Mouse (Mus musculus): ENCODE results near the gene Pknox1.

The Pknox1 gene

GRCm38 (mm10) chr17:31652152-31652551 lies 87.6 kb downstream of the Pknox1 start:
- no peak for DNase-seq (ENCODE audit: low spot score)

- DNase-seq (ENCODE audit: low spot score), result no peak
Observed at GRCm38 (mm10) chr17:31653277-31653676, 88.7 kb downstream of the Pknox1 start.

GRCm38 (mm10) chr17:31655366-31655765 lies 90.8 kb downstream of the Pknox1 start:
- no peak for DNase-seq (ENCODE audit: low spot score)

- no peak for DNase-seq (ENCODE audit: low spot score)
Observed at GRCm38 (mm10) chr17:31656682-31657081, 92.1 kb downstream of the Pknox1 start.
